Mouse (Mus musculus) left cerebral cortex, adult 8-10 months (tissue): ENCODE measurements around the gene Srprb. TPM values are rescaled to one million over a fixed set of nuclear protein-coding genes. Genes with fewer than 3 reads are reported as not detected.

ENCODE experiments used
- DNase-seq, 2 experiments: peaks; one replicate each; pipeline ENCODE4 v3.0.0; 2022; ENCODE audit warnings: low spot score in 2 of 2
- total RNA-seq, 4 experiments: library from RNA; stranded (reverse); gene quantifications; 2 replicates each; pipeline ENCODE4 v1.2.4; 2022

Srprb gene
- total RNA-seq: 10 to 100 TPM; 17.5 to 18.8 (median 17.9) TPM

GRCm38 (mm10) chr9:103201561-103202260 is at the start of gene Srprb:
Srprb (minus strand) TSS chr9:103202137.
- DNase-seq: peak; percentile 79 to 86

- no peak for DNase-seq
Observed at GRCm38 (mm10) chr9:103248618-103249017, 46.7 kb upstream of the Srprb start.

DNA sequence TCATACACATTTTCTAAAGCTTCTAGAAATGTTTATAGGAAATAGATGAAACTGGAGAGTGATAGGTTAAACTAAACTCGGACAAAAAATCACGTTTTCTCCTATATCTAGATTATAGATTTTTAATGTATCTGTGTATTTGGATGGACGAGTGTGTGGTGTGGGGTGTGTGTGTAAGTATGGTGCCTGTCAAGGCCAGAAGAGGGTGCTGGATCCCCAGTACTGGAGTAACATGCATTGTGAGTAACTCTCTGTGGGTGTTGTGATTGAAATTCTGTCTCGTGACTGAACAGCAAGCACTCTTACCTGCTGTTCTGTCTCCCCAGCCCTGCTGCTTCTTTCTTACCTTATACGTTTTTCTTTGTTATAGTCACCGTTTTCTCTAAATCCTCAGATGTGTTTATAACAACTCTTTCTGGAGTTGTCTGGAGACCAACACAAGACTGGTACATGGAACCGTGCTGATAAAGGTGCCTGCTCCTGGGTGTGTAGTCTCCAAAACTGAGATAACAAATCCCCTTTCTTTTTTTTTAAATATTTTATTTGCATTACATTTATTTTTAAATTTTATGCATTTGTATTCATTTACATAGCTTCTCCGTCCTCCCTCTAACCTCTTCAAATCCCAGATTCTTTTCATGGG is 44.7 kb upstream of the Srprb start:
- no peak for DNase-seq

- no peak for DNase-seq
Observed at GRCm38 (mm10) chr9:103243640-103244039, 41.7 kb upstream of the Srprb start.

DNA sequence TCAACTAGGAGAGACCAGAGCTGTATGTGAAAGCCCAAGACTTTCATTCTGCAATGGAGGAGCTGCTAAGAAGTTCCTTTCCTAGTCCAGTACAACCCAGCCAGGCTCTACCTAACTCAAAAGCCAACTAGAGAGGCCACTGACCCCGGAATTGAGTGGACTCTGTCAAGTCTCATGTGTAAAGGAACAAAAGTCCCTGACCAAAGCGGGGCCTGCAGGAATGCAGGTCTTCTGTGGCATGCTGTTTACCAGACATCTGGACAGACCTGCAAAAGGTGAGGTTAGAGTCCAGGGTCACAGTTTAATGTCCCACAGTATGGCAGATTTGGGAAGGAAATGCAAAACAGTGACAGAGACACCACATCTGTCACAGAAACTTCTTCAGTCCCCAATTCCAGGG is 39.3 kb upstream of the Srprb start:
- DNase-seq: no peak

GRCm38 (mm10) chr9:103239471-103239870 is 37.5 kb upstream of the Srprb start:
- no peak for DNase-seq

- DNase-seq: no peak
Observed at GRCm38 (mm10) chr9:103234565-103235165, 32.7 kb upstream of the Srprb start.

DNA sequence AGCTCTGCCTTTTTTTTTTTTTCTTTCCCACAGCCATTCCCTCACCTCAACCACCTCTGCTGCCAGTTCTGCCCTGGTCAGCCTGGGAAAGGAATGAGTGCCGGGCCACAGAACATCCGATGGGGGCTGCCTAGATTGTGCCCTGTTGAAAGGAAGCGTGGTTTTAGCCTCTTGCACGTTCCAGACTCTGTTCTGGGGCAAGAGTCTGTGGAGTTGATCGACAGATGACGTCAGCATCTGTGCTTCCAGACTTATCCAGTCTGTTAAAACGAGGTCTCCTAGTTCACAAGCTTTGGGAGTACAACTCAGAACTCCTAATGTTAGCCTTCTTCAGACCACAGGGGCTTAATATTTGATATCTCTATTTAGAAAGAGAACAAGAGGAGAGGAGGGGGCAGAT is 32.1 kb upstream of the Srprb start:
- DNase-seq: no peak

- no peak for DNase-seq
Observed at GRCm38 (mm10) chr9:103233006-103233395, 31.1 kb upstream of the Srprb start.

GRCm38 (mm10) chr9:103232232-103233005 is 30.5 kb upstream of the Srprb start:
- no peak for DNase-seq

GRCm38 (mm10) chr9:103230151-103230951 is 28.4 kb upstream of the Srprb start, which contains the start of the genes Gm20425 and Trf:
Gm20425 (minus strand) TSS chr9:103230307.
Trf (minus strand) TSS chr9:103230444.
- peak; percentile 31 to 77 for DNase-seq

DNA sequence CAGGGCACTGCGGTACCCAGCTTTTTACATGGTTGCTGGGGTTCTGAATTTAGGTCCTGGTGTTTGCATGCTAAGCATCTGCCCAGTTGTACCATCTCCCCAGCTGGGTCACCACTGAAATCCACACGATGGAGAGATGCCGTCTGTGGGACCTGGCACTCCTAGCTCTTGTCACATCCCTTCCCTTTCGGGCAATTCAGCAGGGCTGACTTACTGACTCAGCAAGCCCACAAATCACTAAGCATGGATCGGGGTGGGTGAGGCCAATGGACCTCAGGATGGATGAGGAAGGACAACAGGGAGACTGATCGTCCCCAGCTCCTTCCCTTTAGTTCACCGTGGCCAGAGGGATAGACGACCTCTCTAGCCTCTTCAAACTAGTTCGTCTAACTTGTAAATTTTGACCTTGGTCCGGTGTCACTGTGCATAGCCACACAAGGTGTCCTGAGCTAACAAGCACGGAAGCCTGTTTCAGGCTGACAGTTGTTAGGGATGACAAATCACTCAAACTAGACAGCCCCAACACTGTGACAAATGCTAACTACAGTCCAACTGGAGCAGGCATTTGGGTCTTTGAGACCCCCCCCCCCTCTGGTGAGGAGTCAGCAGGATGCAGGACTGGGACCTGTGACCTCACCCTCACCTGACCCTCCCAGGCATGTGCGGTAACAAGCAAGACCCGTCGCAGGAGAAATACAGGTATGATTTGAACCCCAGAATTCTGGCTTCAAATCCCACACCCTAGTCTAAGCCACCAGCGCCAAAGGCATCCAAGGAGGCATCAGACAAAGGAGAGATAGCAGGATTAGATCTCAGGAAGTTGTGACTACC is 27.3 kb upstream of the Srprb start:
- DNase-seq: no peak

GRCm38 (mm10) chr9:103228370-103229003 is 26.6 kb upstream of the Srprb start:
- DNase-seq: no peak

DNA sequence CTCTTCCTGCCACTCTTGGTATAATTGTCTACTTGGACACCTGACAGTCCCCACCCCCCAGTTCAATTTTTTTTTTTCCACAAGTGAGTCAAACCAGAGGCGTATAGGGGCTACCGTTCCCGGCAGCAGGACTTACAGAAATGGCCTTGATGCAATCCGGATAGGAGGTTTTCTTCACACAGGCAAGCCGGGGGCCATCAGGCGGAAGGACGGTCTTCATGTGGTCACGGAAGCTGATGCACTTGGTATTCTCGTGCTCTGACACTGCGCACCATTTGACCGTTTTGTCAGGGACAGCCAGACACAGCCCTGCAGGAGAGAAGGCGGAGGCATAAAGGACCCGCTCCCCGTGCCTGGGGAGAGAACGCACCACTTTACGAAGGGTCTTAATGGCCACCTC is 25.8 kb upstream of the Srprb start:
- no peak for DNase-seq

- DNase-seq: no peak
Observed at GRCm38 (mm10) chr9:103226806-103227205, 24.9 kb upstream of the Srprb start.

DNA sequence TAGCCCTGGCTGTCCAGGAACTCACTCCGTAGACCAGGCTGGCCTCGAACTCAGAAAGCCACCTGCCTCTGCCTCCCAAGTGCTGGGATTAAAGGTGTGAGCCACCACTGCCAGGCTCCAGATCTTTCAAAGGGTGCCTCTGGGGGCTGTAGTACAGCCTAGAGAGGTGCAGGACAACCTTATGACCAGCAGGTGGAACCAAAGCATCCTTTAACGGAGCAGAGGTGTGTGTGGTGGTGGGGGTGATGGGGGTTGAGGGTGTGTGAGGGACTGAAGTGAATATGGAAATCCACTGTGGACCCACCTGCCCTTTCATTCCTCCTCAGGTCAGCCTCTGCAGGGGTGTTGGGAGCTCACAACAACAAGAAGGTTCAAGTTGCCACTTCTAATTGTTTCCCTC is 23.5 kb upstream of the Srprb start:
- no peak for DNase-seq

GRCm38 (mm10) chr9:103224721-103225120 is 22.8 kb upstream of the Srprb start:
- no peak for DNase-seq

DNA sequence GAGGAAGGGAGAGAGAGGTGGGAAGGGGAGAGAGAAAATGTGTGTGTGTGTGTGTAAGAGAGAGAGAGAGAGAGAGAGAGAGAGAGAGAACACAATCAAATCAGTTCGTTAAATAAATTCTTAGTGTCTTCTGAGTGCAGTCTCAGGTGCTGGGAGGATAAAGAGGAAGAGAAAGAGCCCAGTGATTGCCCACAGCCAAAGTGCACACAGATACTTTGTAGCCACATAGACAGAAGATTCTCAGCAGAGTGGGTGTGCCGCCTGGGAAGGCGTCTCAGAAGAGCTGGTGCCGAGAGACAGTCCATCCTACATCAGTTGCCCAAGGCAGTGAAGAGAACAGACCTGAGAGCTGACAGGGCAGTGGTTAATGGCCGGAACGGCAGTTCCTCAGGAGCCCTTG is 12.3 kb upstream of the Srprb start:
- no peak for DNase-seq

GRCm38 (mm10) chr9:103213631-103214030 is 11.7 kb upstream of the Srprb start:
- no peak for DNase-seq
